Mouse (Mus musculus) embryonic facial prominence, embryonic 12.5 days (tissue): ENCODE results near the gene Igdcc4. TPM values are rescaled to one million over a fixed set of nuclear protein-coding genes. Genes with fewer than 3 reads are reported as not detected.

Source experiments
- ATAC-seq: fragments of 200-750 bp; cut with Nextera tagmentation; 2 replicates; pipeline ENCODE4 v1.8.0; 2017; ENCODE audit not compliant: insufficient number of reproducible peaks, insufficient read depth, low FRiP score, low TSS enrichment
- H3K27ac ChIP-seq: fragments of 300-500 bp; sonication (generic); 2 replicates; pipeline ENCODE4 v1.5.1; 2016; ENCODE audit warnings: mild to moderate bottlenecking
- H3K27me3 ChIP-seq: fragments of 300-500 bp; sonication (generic); 2 replicates; pipeline ENCODE4 v1.6.1; 2016; ENCODE audit warnings: mild to moderate bottlenecking, moderate library complexity
- H3K36me3 ChIP-seq: fragments of 300-500 bp; sonication (generic); 2 replicates; pipeline ENCODE4 v1.6.1; 2016; ENCODE audit warnings: mild to moderate bottlenecking
- H3K4me1 ChIP-seq: fragments of 300-500 bp; sonication (generic); 2 replicates; pipeline ENCODE4 v1.6.1; 2016
- H3K4me2 ChIP-seq: fragments of 300-500 bp; sonication (generic); replicated peaks from 2 replicates; pipeline ENCODE4 v1.6.1; 2016; ENCODE audit warnings: mild to moderate bottlenecking, moderate library complexity
- H3K4me3 ChIP-seq: fragments of 300-500 bp; sonication (generic); 2 replicates; pipeline ENCODE4 v1.5.1; 2016; ENCODE audit warnings: mild to moderate bottlenecking
- H3K9ac ChIP-seq: fragments of 300-500 bp; sonication (generic); 2 replicates; pipeline ENCODE4 v1.6.1; 2016; ENCODE audit warnings: mild to moderate bottlenecking, moderate library complexity
- H3K9me3 ChIP-seq: fragments of 300-500 bp; sonication (generic); 2 replicates; pipeline ENCODE4 v1.6.1; 2016; ENCODE audit warnings: mild to moderate bottlenecking, moderate library complexity
- WGBS: fragments of 180-500 bp; shearing (Covaris S2); methylation state at CpG from one replicate; pipeline ENCODE4 v1.1.7; 2016; 5-methylcytosine and 5-hydroxymethylcytosine counted together
- polyA plus RNA-seq: library from polyadenylated mRNA; unstranded; fragments of >200 nt; fragmentation: Nextera tagmentation; extraction: Ambion mirVana; gene quantifications from 2 replicates; pipeline ENCODE4 v1.2.1, GENCODE M21; 2016

Igdcc4 gene
- polyA plus RNA-seq, 1 experiment from 2014 or later, result 25.4 TPM

GRCm38 (mm10) chr9:65115891-65116290 lies 14.6 kb downstream of the Igdcc4 start:
- Histone ChIP-seq H3K4me1 (no peaks in the 10 kb centered on the region), H3K36me3 (peaks cover 25% of the 10 kb centered on the region), H3K4me2 (no peak overlapping the region), H3K27me3 (no peaks in the 10 kb centered on the region), H3K9me3 (no peaks in the 10 kb centered on the region), H3K27ac (no peak overlapping the region), H3K9ac (no peak overlapping the region), H3K4me3 (no peak overlapping the region)
- 71% methylated on average over 2 of the region's 2 CpGs for WGBS
- no peak for ATAC-seq

GRCm38 (mm10) chr9:65117516-65117915 lies 16.2 kb downstream of the Igdcc4 start:
- Histone ChIP-seq H3K9ac (no peak overlapping the region), H3K9me3 (no peaks in the 10 kb centered on the region), H3K27me3 (peaks cover 6% of the 10 kb centered on the region; the same call in 1 of the 2 replicates), H3K4me2 (no peak overlapping the region), H3K4me1 (no peaks in the 10 kb centered on the region; the same call in 1 of the 2 replicates), H3K36me3 (peaks cover 25% of the 10 kb centered on the region), H3K27ac (no peak overlapping the region), H3K4me3 (no peak overlapping the region)
- WGBS, result 60% methylated on average over 2 of the region's 2 CpGs
- ATAC-seq, result no peak

- H3K4me3 ChIP-seq, result no peak overlapping the region
- 2% methylated on average over 3 of the region's 3 CpGs for WGBS
- H3K9ac ChIP-seq, result no peak overlapping the region
- H3K36me3 ChIP-seq, result peaks cover 28% of the 10 kb centered on the region
- H3K4me1 ChIP-seq, result peaks cover 6% of the 10 kb centered on the region
- H3K9me3 ChIP-seq, result no peaks in the 10 kb centered on the region
- no peak overlapping the region for H3K27ac ChIP-seq
- peaks cover 18% of the 10 kb centered on the region for H3K27me3 ChIP-seq
- no peak overlapping the region for H3K4me2 ChIP-seq
- ATAC-seq, result no peak
Observed at GRCm38 (mm10) chr9:65120935-65121334, 19.6 kb downstream of the Igdcc4 start.

- 13% methylated on average over 18 of the region's 18 CpGs for WGBS
Observed at GRCm38 (mm10) chr9:65122545-65122944, 21.3 kb downstream of the Igdcc4 start.

GRCm38 (mm10) chr9:65123552-65124168 lies 22.4 kb downstream of the Igdcc4 start:
- Histone ChIP-seq H3K4me1 (peaks cover 11% of the 10 kb centered on the region), H3K27me3 (peaks cover 21% of the 10 kb centered on the region), H3K9ac (peak overlapping the region; percentile 69), H3K36me3 (peaks cover 26% of the 10 kb centered on the region), H3K9me3 (no peaks in the 10 kb centered on the region), H3K4me2 (peak overlapping the region; percentile 83), H3K4me3 (peak overlapping the region; percentile 40), H3K27ac (no peak overlapping the region)
- WGBS, result 4% methylated on average over 47 of the region's 48 CpGs
- peak; percentile 57; the same call in 1 of the 2 replicates for ATAC-seq

More at GRCm38 (mm10) chr9:65122545-65122944, 21.3 kb downstream of the Igdcc4 start:
- H3K36me3 ChIP-seq, result peaks cover 30% of the 10 kb centered on the region
- H3K4me2 ChIP-seq, result peak overlapping the region; percentile 20
- peaks cover 18% of the 10 kb centered on the region for H3K27me3 ChIP-seq
- H3K4me1 ChIP-seq, result peaks cover 6% of the 10 kb centered on the region
- H3K4me3 ChIP-seq, result no peak overlapping the region
- no peak overlapping the region for H3K9ac ChIP-seq
- no peak for ATAC-seq
- no peaks in the 10 kb centered on the region for H3K9me3 ChIP-seq
- no peak overlapping the region for H3K27ac ChIP-seq

GRCm38 (mm10) chr9:65128123-65128815 lies 27.0 kb downstream of the Igdcc4 start:
- Histone ChIP-seq H3K4me3 (no peak overlapping the region), H3K9ac (no peak overlapping the region), H3K27me3 (peaks cover 9% of the 10 kb centered on the region), H3K4me2 (peak overlapping the region; percentile 38), H3K9me3 (no peaks in the 10 kb centered on the region), H3K36me3 (peaks cover 34% of the 10 kb centered on the region), H3K4me1 (peaks cover 11% of the 10 kb centered on the region; the same call in 1 of the 2 replicates), H3K27ac (no peak overlapping the region)
- ATAC-seq, result no peak
- WGBS, result 12% methylated on average over 25 of the region's 25 CpGs

GRCm38 (mm10) chr9:65131717-65132116 lies 30.4 kb downstream of the Igdcc4 start:
- Histone ChIP-seq H3K9me3 (no peaks in the 10 kb centered on the region), H3K4me2 (no peak overlapping the region), H3K27ac (no peak overlapping the region), H3K27me3 (0 out of 2 replicates have a peak, but pooled peaks cover 2% of the 10 kb centered on the region), H3K4me1 (peaks cover 5% of the 10 kb centered on the region; the same call in 1 of the 2 replicates), H3K4me3 (no peak overlapping the region), H3K36me3 (peaks cover 29% of the 10 kb centered on the region), H3K9ac (no peak overlapping the region)
- 83% methylated on average over 5 of the region's 5 CpGs for WGBS
- no peak for ATAC-seq

GRCm38 (mm10) chr9:65133739-65134138 lies 32.5 kb downstream of the Igdcc4 start:
- no peak overlapping the region for H3K27ac ChIP-seq
- no peaks in the 10 kb centered on the region for H3K4me1 ChIP-seq
- ATAC-seq, result no peak

GRCm38 (mm10) chr9:65135126-65135525 lies 33.8 kb downstream of the Igdcc4 start:
- H3K27me3 ChIP-seq, result no peaks in the 10 kb centered on the region
- no peak overlapping the region for H3K9ac ChIP-seq
- H3K36me3 ChIP-seq, result peaks cover 19% of the 10 kb centered on the region
- no peaks in the 10 kb centered on the region for H3K9me3 ChIP-seq
- no peak overlapping the region for H3K4me3 ChIP-seq
- no peak for ATAC-seq
- H3K4me1 ChIP-seq, result no peaks in the 10 kb centered on the region
- 78% methylated on average over 4 of the region's 4 CpGs for WGBS
- H3K27ac ChIP-seq, result no peak overlapping the region
- H3K4me2 ChIP-seq, result no peak overlapping the region

More at GRCm38 (mm10) chr9:65133739-65134138, 32.5 kb downstream of the Igdcc4 start:
- no peaks in the 10 kb centered on the region for H3K27me3 ChIP-seq
- no peaks in the 10 kb centered on the region for H3K9me3 ChIP-seq
- no peak overlapping the region for H3K4me3 ChIP-seq
- H3K36me3 ChIP-seq, result peaks cover 21% of the 10 kb centered on the region
- no peak overlapping the region for H3K9ac ChIP-seq
- 6% methylated on average over 10 of the region's 10 CpGs for WGBS
- H3K4me2 ChIP-seq, result no peak overlapping the region

GRCm38 (mm10) chr9:65140491-65140890 lies 39.2 kb downstream of the Igdcc4 start:
- 1% methylated on average over 8 of the region's 8 CpGs for WGBS
- Histone ChIP-seq H3K9ac (peak overlapping the region; percentile 88), H3K4me1 (peaks cover 10% of the 10 kb centered on the region), H3K36me3 (0 out of 2 replicates have a peak, but pooled peaks cover 4% of the 10 kb centered on the region), H3K9me3 (no peaks in the 10 kb centered on the region), H3K4me2 (peak overlapping the region; percentile 85), H3K27ac (peak overlapping the region; percentile 91), H3K27me3 (no peaks in the 10 kb centered on the region; the same call in 1 of the 2 replicates), H3K4me3 (peak overlapping the region; percentile 56)
- ATAC-seq, result no peak

- Histone ChIP-seq H3K36me3 (0 out of 2 replicates have a peak, but pooled peaks cover 2% of the 10 kb centered on the region), H3K4me1 (peaks cover 10% of the 10 kb centered on the region), H3K9ac (peak within 1 kb of the TSS; percentile 88), H3K4me2 (peak within 1 kb of the TSS; percentile 85), H3K4me3 (peak within 1 kb of the TSS; percentile 56), H3K27me3 (no peaks in the 10 kb centered on the region; the same call in 1 of the 2 replicates), H3K27ac (peak within 1 kb of the TSS; percentile 91), H3K9me3 (no peaks in the 10 kb centered on the region)
- WGBS, result under 1% methylated on average over 18 of the region's 48 CpGs
- peak; percentile 62; the same call in 1 of the 2 replicates for ATAC-seq
Observed at GRCm38 (mm10) chr9:65140936-65141305, 39.6 kb downstream of the Igdcc4 start, which contains the start of gene Igdcc3. Gene Igdcc3, plus strand, starts transcription at chr9:65141189.
